Mouse (Mus musculus) liver, embryonic 15.5 days (tissue): ENCODE measurements around the gene Cops3. TPM values are rescaled to one million over a fixed set of nuclear protein-coding genes. Genes with fewer than 3 reads are reported as not detected.
A peak's percentile ranks its signal among the peaks of the same experiment; 100 is the strongest.
"Not testable (repeated sequence)": the region's sequence is repeated elsewhere in the genome, so short reads cannot be mapped to it uniquely, and the experiment has no call there.

Experiments
- ATAC-seq: fragments of 200-750 bp; cut with Nextera tagmentation; 2 replicates; pipeline ENCODE4 v1.8.0; 2017; ENCODE audit warnings: moderate number of reproducible peaks, mild to moderate bottlenecking, moderate library complexity; ENCODE audit not compliant: insufficient read depth
- H3K27ac ChIP-seq: fragments of 300-500 bp; sonication (generic); replicated peaks from 2 replicates; pipeline ENCODE4 v1.5.1; 2015; ENCODE audit warnings: mild to moderate bottlenecking, inconsistent platforms
- H3K27me3 ChIP-seq: fragments of 300-500 bp; sonication (generic); 2 replicates; pipeline ENCODE4 v1.6.1; 2015; ENCODE audit warnings: mild to moderate bottlenecking, inconsistent platforms
- H3K36me3 ChIP-seq: fragments of 300-500 bp; sonication (generic); replicated peaks from 2 replicates; pipeline ENCODE4 v1.6.1; 2015; ENCODE audit warnings: moderate library complexity, mild to moderate bottlenecking, inconsistent platforms
- H3K4me1 ChIP-seq: fragments of 300-500 bp; sonication (generic); replicated peaks from 2 replicates; pipeline ENCODE4 v1.6.1; 2015; ENCODE audit warnings: inconsistent platforms
- H3K4me2 ChIP-seq: fragments of 300-500 bp; sonication (generic); 2 replicates; pipeline ENCODE4 v1.6.1; 2015; ENCODE audit warnings: moderate library complexity, mild to moderate bottlenecking, inconsistent platforms
- H3K4me3 ChIP-seq: fragments of 300-500 bp; sonication (generic); replicated peaks from 2 replicates; pipeline ENCODE4 v1.5.1; 2015; ENCODE audit warnings: mild to moderate bottlenecking, inconsistent platforms
- H3K9ac ChIP-seq: fragments of 300-500 bp; sonication (generic); 2 replicates; pipeline ENCODE4 v1.6.1; 2015; ENCODE audit warnings: moderate library complexity, mild to moderate bottlenecking, inconsistent platforms
- H3K9me3 ChIP-seq: fragments of 300-500 bp; sonication (generic); replicated peaks from 2 replicates; pipeline ENCODE4 v1.6.1; 2016; ENCODE audit warnings: inconsistent platforms
- WGBS: fragments of 180-500 bp; shearing (Covaris S2); methylation state at CpG from one replicate; pipeline ENCODE4 v1.1.7; 2015; ENCODE audit warnings: mixed read lengths; ENCODE audit not compliant: insufficient replicate concordance; 5-methylcytosine and 5-hydroxymethylcytosine counted together
- polyA plus RNA-seq: library from polyadenylated mRNA; unstranded; fragments of >200 nt; fragmentation: Nextera tagmentation; extraction: Ambion mirVana; gene quantifications from 2 replicates; pipeline ENCODE4 v1.2.1, GENCODE M21; 2015

Gene Cops3
- polyA plus RNA-seq, 1 experiment from 2014 or later, result 89.6 TPM

- no peak overlapping the region for H3K9ac ChIP-seq
- no peaks in the 10 kb centered on the region for H3K9me3 ChIP-seq
- no peak overlapping the region for H3K4me3 ChIP-seq
- 0 out of 2 replicates have a peak, but pooled peaks cover 6% of the 10 kb centered on the region for H3K36me3 ChIP-seq
- peaks cover 29% of the 10 kb centered on the region for H3K4me1 ChIP-seq
- peak overlapping the region; percentile 86; the same call in 1 of the 2 replicates for H3K4me2 ChIP-seq
- 21% methylated on average over 2 of the region's 2 CpGs for WGBS
- no peak for ATAC-seq
- no peak overlapping the region for H3K27ac ChIP-seq
- H3K27me3 ChIP-seq, result no peaks in the 10 kb centered on the region
Observed at GRCm38 (mm10) chr11:59847131-59847530, 7.5 kb upstream of the Cops3 start.

- no peak for ATAC-seq
- H3K27ac ChIP-seq, result no peak overlapping the region
- WGBS, result 83% methylated on average over 11 of the region's 11 CpGs
Observed at GRCm38 (mm10) chr11:59846311-59846710, 6.7 kb upstream of the Cops3 start.

GRCm38 (mm10) chr11:59839008-59839458 lies 605 bp downstream of the Cops3 start, which contains the start of gene Nt5m:
Nt5m (plus strand) TSS chr11:59839447.
- H3K27me3 ChIP-seq, result no peaks in the 10 kb centered on the region
- 0% methylated on average over 24 of the region's 24 CpGs for WGBS
- H3K9ac ChIP-seq, result peak within 1 kb of the TSS; percentile 90
- H3K4me2 ChIP-seq, result peak within 1 kb of the TSS; percentile 67
- peak within 1 kb of the TSS; percentile 93 for H3K27ac ChIP-seq
- no peaks in the 10 kb centered on the region for H3K9me3 ChIP-seq
- peak; percentile 96 for ATAC-seq
- H3K4me1 ChIP-seq, result peaks cover 31% of the 10 kb centered on the region
- H3K4me3 ChIP-seq, result peak within 1 kb of the TSS; percentile 95
- peaks cover 26% of the 10 kb centered on the region for H3K36me3 ChIP-seq

More at GRCm38 (mm10) chr11:59846311-59846710, 6.7 kb upstream of the Cops3 start:
- Histone ChIP-seq H3K9ac (no peak overlapping the region), H3K36me3 (0 out of 2 replicates have a peak, but pooled peaks cover 6% of the 10 kb centered on the region), H3K4me3 (no peak overlapping the region), H3K4me1 (peaks cover 30% of the 10 kb centered on the region), H3K27me3 (no peaks in the 10 kb centered on the region), H3K4me2 (no peak overlapping the region), H3K9me3 (no peaks in the 10 kb centered on the region)

GRCm38 (mm10) chr11:59838426-59838825 lies 1.2 kb downstream of the Cops3 start:
- 52% methylated on average over 4 of the region's 4 CpGs for WGBS
- H3K9ac ChIP-seq, result peak overlapping the region; percentile 90
- peak overlapping the region; percentile 95 for H3K4me3 ChIP-seq
- H3K27ac ChIP-seq, result no peak overlapping the region
- H3K4me2 ChIP-seq, result peak overlapping the region; percentile 67
- no peak for ATAC-seq
- peaks cover 32% of the 10 kb centered on the region for H3K36me3 ChIP-seq
- peaks cover 31% of the 10 kb centered on the region for H3K4me1 ChIP-seq
- no peaks in the 10 kb centered on the region for H3K27me3 ChIP-seq
- no peaks in the 10 kb centered on the region for H3K9me3 ChIP-seq

- peak overlapping the region; percentile 95; the same call in 1 of the 2 replicates for H3K4me3 ChIP-seq
- not testable (repeated sequence) for H3K27ac ChIP-seq, H3K27me3 ChIP-seq, H3K9me3 ChIP-seq, ATAC-seq, H3K9ac ChIP-seq
- peak overlapping the region; percentile 67 for H3K4me2 ChIP-seq
- peaks cover 37% of the 10 kb centered on the region for H3K36me3 ChIP-seq
- peaks cover 31% of the 10 kb centered on the region for H3K4me1 ChIP-seq
- WGBS, result no CpG with 5 or more reads among the region's 1 CpGs
Observed at GRCm38 (mm10) chr11:59837789-59838188, 1.8 kb downstream of the Cops3 start.

- Histone ChIP-seq H3K4me2 (no peak overlapping the region), H3K27ac (no peak overlapping the region), H3K4me1 (no peaks in the 10 kb centered on the region), H3K36me3 (peaks cover 97% of the 10 kb centered on the region), H3K4me3 (no peak overlapping the region), H3K9ac (no peak overlapping the region), H3K27me3 (no peaks in the 10 kb centered on the region), H3K9me3 (no peaks in the 10 kb centered on the region)
- WGBS, result 75% methylated on average over 3 of the region's 3 CpGs
- no peak for ATAC-seq
Observed at GRCm38 (mm10) chr11:59821625-59822024, 18.0 kb downstream of the Cops3 start.

- Histone ChIP-seq H3K4me2 (no peak overlapping the region), H3K27ac (no peak overlapping the region), H3K36me3 (peaks cover 66% of the 10 kb centered on the region), H3K9me3 (no peaks in the 10 kb centered on the region), H3K27me3 (no peaks in the 10 kb centered on the region), H3K9ac (no peak overlapping the region), H3K4me3 (no peak overlapping the region), H3K4me1 (peaks cover 7% of the 10 kb centered on the region; the same call in 1 of the 2 replicates)
- ATAC-seq, result no peak
- WGBS, result 88% methylated on average over 3 of the region's 3 CpGs
Observed at GRCm38 (mm10) chr11:59817916-59818315, 21.7 kb downstream of the Cops3 start.

- Histone ChIP-seq H3K9me3 (no peaks in the 10 kb centered on the region), H3K27me3 (no peaks in the 10 kb centered on the region), H3K4me2 (no peak overlapping the region), H3K27ac (no peak overlapping the region), H3K36me3 (peaks cover 45% of the 10 kb centered on the region), H3K9ac (no peak overlapping the region), H3K4me1 (peaks cover 17% of the 10 kb centered on the region), H3K4me3 (no peak overlapping the region)
- 76% methylated on average over 6 of the region's 6 CpGs for WGBS
- ATAC-seq, result no peak
Observed at GRCm38 (mm10) chr11:59815482-59816065, 24.1 kb downstream of the Cops3 start.

GRCm38 (mm10) chr11:59814936-59815335 lies 24.7 kb downstream of the Cops3 start:
- no peak overlapping the region for H3K9ac ChIP-seq
- WGBS, result 67% methylated on average over 6 of the region's 6 CpGs
- H3K27ac ChIP-seq, result peak overlapping the region; percentile 52
- H3K27me3 ChIP-seq, result no peaks in the 10 kb centered on the region
- no peaks in the 10 kb centered on the region for H3K9me3 ChIP-seq
- no peak overlapping the region for H3K4me3 ChIP-seq
- H3K36me3 ChIP-seq, result peaks cover 38% of the 10 kb centered on the region
- no peak overlapping the region for H3K4me2 ChIP-seq
- no peak for ATAC-seq
- peaks cover 21% of the 10 kb centered on the region for H3K4me1 ChIP-seq

- Histone ChIP-seq H3K36me3 (peaks cover 32% of the 10 kb centered on the region), H3K4me2 (no peak overlapping the region), H3K9me3 (no peaks in the 10 kb centered on the region), H3K9ac (no peak overlapping the region), H3K4me3 (no peak overlapping the region), H3K4me1 (peaks cover 23% of the 10 kb centered on the region), H3K27ac (peak overlapping the region; percentile 52; the same call in 1 of the 2 replicates), H3K27me3 (no peaks in the 10 kb centered on the region)
- no peak for ATAC-seq
- WGBS, result 90% methylated on average over 1 of the region's 1 CpGs
Observed at GRCm38 (mm10) chr11:59814311-59814710, 25.3 kb downstream of the Cops3 start.

- no peaks in the 10 kb centered on the region for H3K9me3 ChIP-seq
- H3K36me3 ChIP-seq, result peaks cover 22% of the 10 kb centered on the region
- no peak overlapping the region for H3K9ac ChIP-seq
- no peak overlapping the region for H3K4me2 ChIP-seq
- 72% methylated on average over 3 of the region's 3 CpGs for WGBS
- H3K4me1 ChIP-seq, result peaks cover 33% of the 10 kb centered on the region
- H3K4me3 ChIP-seq, result no peak overlapping the region
- no peak for ATAC-seq
- no peak overlapping the region for H3K27ac ChIP-seq
- H3K27me3 ChIP-seq, result no peaks in the 10 kb centered on the region
Observed at GRCm38 (mm10) chr11:59813276-59813675, 26.4 kb downstream of the Cops3 start.
